In genomic region chr17:37952979-37953378, GRCm38 (mm10) we compare ENCODE assay signal across 20 mouse cellular contexts. TPM values are rescaled to one million over a fixed set of nuclear protein-coding genes. Genes with fewer than 3 reads are reported as not detected.
DNase-seq lines count a peak whose midpoint lies in the region; TF ChIP-seq lines count a peak whose summit lies in the region.
"Had no signal": no experiment of that assay in that cellular context is flagged by ENCODE, and none has a peak within 500 bp of the region (broad histone marks: within the 10 kb centered on the region; RNA-seq: fewer than 3 reads in every experiment).

Olfr761 (minus strand) TSS chr17:37953079.

- H3K27me3 ChIP-seq in testis, adult 2 months (ENCODE audit: control insufficient read depth, insufficient read depth, low read length) = no peaks in the 10 kb centered on the region
- H3K27me3 ChIP-seq: CH12.LX, Patski had no signal

- no peak for TF ChIP-seq CTCF in testis, adult 2 months (IDR thresholded peaks at IDR 0.05; ENCODE audit: control insufficient read depth, insufficient read depth, insufficient replicate concordance, low read depth, low read length)

- H3K4me1 ChIP-seq in testis, adult 2 months (ENCODE audit: control insufficient read depth, insufficient read depth, low read length) = no peaks in the 10 kb centered on the region

- H3K4me3 ChIP-seq in testis, adult 2 months (ENCODE audit: control insufficient read depth, low read depth, low read length) = peak within 1 kb of the TSS; percentile 71

- TF ChIP-seq POLR2A in testis, adult 2 months (IDR thresholded peaks at IDR 0.05; ENCODE audit: control insufficient read depth, low read depth, low read length) = no peak

- H3K36me3 ChIP-seq in testis, adult 2 months (ENCODE audit: control insufficient read depth, insufficient read depth, low read length) = no peaks in the 10 kb centered on the region
- H3K36me3 ChIP-seq: G1E had no signal

- H3K27ac ChIP-seq in testis, adult 2 months (ENCODE audit: control insufficient read depth, insufficient read depth, low read depth, low read length) = no peak within 1 kb of the TSS

- DNase-seq in testis, postnatal 14 days (ENCODE audit: low spot score) = no peak
- DNase-seq: adrenal gland, adult 2 months; adrenal gland, adult 8-10 months; adrenal gland, postnatal 10 days; adrenal gland, postnatal 14 days; adrenal gland, postnatal 25 days; adrenal gland, postnatal 36 days; B cell, adult 2 months; cerebellum, adult 11 months; cerebellum, adult 11-12 months; cerebellum, adult 18-20 months; cerebellum, adult 2 months had no signal

RNA-seq across cellular contexts. Expression of gene Olfr761, which starts in this region (rescaled TPM):
- polyA plus RNA-seq in testis, adult 2 months (2012; rRNA removed) = 0.75 and 1.3 TPM in 2 replicates
- polyA plus RNA-seq: activated CD4-positive, CD25-positive, alpha-beta regulatory T cell, adult 4 months; adrenal gland, adult 2 months; brain, embryonic 14.5 days; C2C12; CD4-positive, CD25-positive, alpha-beta regulatory T cell, adult 4 months; cerebellum, adult 2 months; G1E; Patski had no signal
